Mouse (Mus musculus) liver, postnatal 0 days (tissue): ENCODE data around the gene Nup205. TPM values are rescaled to one million over a fixed set of nuclear protein-coding genes. Genes with fewer than 3 reads are reported as not detected.
A peak's percentile ranks its signal among the peaks of the same experiment; 100 is the strongest.

Source experiments
- ATAC-seq: fragments of 200-750 bp; cut with Nextera tagmentation; 2 replicates; pipeline ENCODE4 v1.8.0; 2017; ENCODE audit warnings: mild to moderate bottlenecking, moderate library complexity
- DNase-seq: peaks from one replicate; pipeline ENCODE4 v3.0.0-alpha.2; 2016
- H3K27ac ChIP-seq: fragments of 300-500 bp; sonication (generic); 2 replicates; pipeline ENCODE4 v1.5.1; 2014; ENCODE audit warnings: antibody characterized with exemption, moderate library complexity, mild to moderate bottlenecking, low read depth
- H3K27me3 ChIP-seq: fragments of 300-500 bp; sonication (generic); 2 replicates; pipeline ENCODE4 v1.6.1; 2014; ENCODE audit warnings: low read length, control low read depth, mixed read lengths; ENCODE audit not compliant: insufficient read depth
- H3K36me3 ChIP-seq: fragments of 300-500 bp; sonication (generic); replicated peaks from 2 replicates; pipeline ENCODE4 v1.6.1; 2014; ENCODE audit warnings: mild to moderate bottlenecking, control low read depth, low read length, moderate library complexity, mixed read lengths; ENCODE audit not compliant: insufficient read depth
- H3K4me1 ChIP-seq: fragments of 300-500 bp; sonication (generic); 2 replicates; pipeline ENCODE4 v1.6.1; 2014; ENCODE audit warnings: antibody characterized with exemption, mild to moderate bottlenecking, control low read depth; ENCODE audit not compliant: insufficient read depth
- H3K4me2 ChIP-seq: fragments of 300-500 bp; sonication (generic); 2 replicates; pipeline ENCODE4 v1.6.1; 2014; ENCODE audit warnings: low read depth, mild to moderate bottlenecking, low read length, moderate library complexity, mixed read lengths
- H3K4me3 ChIP-seq: fragments of 300-500 bp; sonication (generic); 2 replicates; pipeline ENCODE4 v1.5.1; 2014; ENCODE audit warnings: low read depth, low read length
- H3K9ac ChIP-seq: fragments of 300-500 bp; sonication (generic); replicated peaks from 2 replicates; pipeline ENCODE4 v1.6.1; 2014; ENCODE audit warnings: mild to moderate bottlenecking, moderate library complexity
- H3K9me3 ChIP-seq: fragments of 300-500 bp; sonication (generic); 2 replicates; pipeline ENCODE4 v1.6.1; 2016; ENCODE audit warnings: mild to moderate bottlenecking, control low read depth, low read length, mixed read lengths
- CTCF ChIP-seq: sonication (generic); IDR thresholded peaks from 2 replicates; pipeline ENCODE4 v1.5.1; 2016; ENCODE audit warnings: antibody characterized with exemption, low read depth
- EP300 ChIP-seq: IDR thresholded peaks from 2 replicates; pipeline ENCODE4 v1.6.1; 2016; ENCODE audit warnings: antibody characterized with exemption, low read depth, mild to moderate bottlenecking
- WGBS: fragments of 180-500 bp; shearing (Covaris S2); extraction: QIAGEN DNeasy Blood & Tissue Kit; methylation state at CpG from one replicate; pipeline ENCODE4 v1.1.7; 2014; ENCODE audit not compliant: insufficient replicate concordance; 5-methylcytosine and 5-hydroxymethylcytosine counted together
- polyA plus RNA-seq: library from polyadenylated mRNA; unstranded; fragments of >200 nt; fragmentation: Nextera tagmentation; extraction: Ambion mirVana; gene quantifications from 2 replicates; pipeline ENCODE4 v1.2.1, GENCODE M21; 2015

Nup205 gene
- polyA plus RNA-seq = 5.8 and 6.3 TPM in 2 replicates

DNA sequence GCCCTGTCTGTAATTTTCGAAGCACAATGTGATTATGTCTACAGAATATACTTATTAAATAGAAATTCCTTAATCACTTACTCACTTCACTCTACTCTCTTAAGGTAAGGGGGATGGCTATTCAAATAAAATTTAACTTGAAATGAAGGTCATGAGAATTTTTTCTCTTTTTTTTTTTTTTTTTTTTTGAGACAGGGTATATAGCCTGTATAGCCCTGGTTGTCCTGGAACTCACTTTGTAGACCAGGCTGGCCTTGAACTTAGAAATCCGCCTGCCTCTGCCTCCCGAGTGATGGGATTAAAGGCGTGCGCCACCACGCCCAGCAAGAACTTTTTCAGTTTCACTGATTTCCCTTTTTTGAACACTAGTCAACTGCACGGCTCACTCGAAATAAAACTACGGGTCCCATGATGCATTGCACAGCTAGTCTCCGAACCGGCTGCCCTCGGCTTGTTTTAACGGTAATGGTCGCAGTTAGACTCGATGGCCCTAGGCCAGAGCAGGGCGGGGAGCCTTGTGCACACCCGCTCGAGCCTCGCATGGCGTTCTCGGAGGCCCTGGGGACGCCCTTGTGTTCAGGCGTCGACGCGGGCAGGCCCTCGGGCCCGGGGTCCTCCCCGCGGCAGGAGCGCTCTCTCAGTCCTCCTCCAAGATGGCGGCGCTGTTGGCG is at the start of gene Nup205:
Gene Nup205, plus strand, starts transcription at position 443 of the 671 bp plus-strand sequence.
- TF ChIP-seq EP300 = peak; percentile 38; the same call in 1 of the 2 replicates
- no peak for TF ChIP-seq CTCF
- H3K36me3 ChIP-seq = no peaks in the 10 kb centered on the region
- DNase-seq (peak; percentile 87), ATAC-seq (peak; percentile 93)
- 3% methylated on average over 33 of the region's 34 CpGs for WGBS
- peak within 1 kb of the TSS; percentile 97 for H3K27ac ChIP-seq
- H3K9me3 ChIP-seq = no peaks in the 10 kb centered on the region
- H3K4me3 ChIP-seq = peak within 1 kb of the TSS; percentile 77
- H3K4me1 ChIP-seq = peaks cover 8% of the 10 kb centered on the region; the same call in 1 of the 2 replicates
- no peaks in the 10 kb centered on the region for H3K27me3 ChIP-seq
- H3K4me2 ChIP-seq = peak within 1 kb of the TSS; percentile 94
- peak within 1 kb of the TSS; percentile 92 for H3K9ac ChIP-seq

DNA sequence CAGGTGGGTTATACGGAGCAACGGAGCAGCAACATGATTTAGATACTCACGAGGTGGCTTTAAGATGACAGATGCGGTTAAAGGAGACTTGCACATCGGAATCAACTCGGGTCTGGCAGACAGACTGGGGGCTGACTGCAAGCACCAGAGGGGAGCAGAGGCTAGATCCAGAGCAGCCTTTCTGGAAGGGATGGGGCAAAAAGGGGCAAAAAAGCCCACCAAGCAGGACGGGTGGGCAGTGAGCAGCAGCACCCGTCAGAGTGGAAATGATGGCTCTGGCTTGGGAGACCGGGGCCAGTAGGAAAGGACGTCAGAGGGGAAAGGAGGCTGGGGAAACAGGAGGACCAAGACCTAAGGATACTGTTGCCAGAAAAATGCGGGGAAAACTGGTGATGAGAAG is 44.4 kb upstream of the Nup205 start:
- H3K4me2 ChIP-seq = peak overlapping the region; percentile 83
- peak overlapping the region; percentile 94 for H3K9ac ChIP-seq
- H3K4me1 ChIP-seq = peaks cover 20% of the 10 kb centered on the region
- peak overlapping the region; percentile 94 for H3K4me3 ChIP-seq
- H3K27ac ChIP-seq = peak overlapping the region; percentile 97
- WGBS = under 1% methylated on average over 11 of the region's 11 CpGs
- ATAC-seq = no peak
- TF ChIP-seq EP300 (no peak), CTCF (no peak)
- no peaks in the 10 kb centered on the region for H3K9me3 ChIP-seq
- no peak for DNase-seq
- H3K36me3 ChIP-seq = 0 out of 2 replicates have a peak, but pooled peaks cover 2% of the 10 kb centered on the region
- no peaks in the 10 kb centered on the region for H3K27me3 ChIP-seq

DNA sequence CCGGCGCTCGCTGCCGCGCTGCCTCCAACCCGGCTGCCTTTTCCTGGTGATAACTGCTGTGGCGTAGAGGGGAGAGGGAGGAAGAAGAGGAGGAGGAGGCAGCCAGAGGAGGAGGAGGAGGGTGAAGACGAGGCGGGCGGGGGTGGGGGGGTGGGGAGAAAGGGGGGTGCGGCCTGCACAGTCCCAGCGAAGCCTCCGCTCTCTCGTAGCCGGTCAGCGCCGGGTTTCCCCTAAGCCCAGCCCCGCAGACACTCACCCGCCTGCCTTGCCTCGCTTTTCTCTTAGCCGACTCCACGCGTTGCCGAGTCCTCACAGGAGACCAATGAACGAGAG is 44.0 kb upstream of the Nup205 start:
- Histone ChIP-seq H3K9me3 (no peaks in the 10 kb centered on the region), H3K9ac (peak overlapping the region; percentile 94), H3K4me2 (peak overlapping the region; percentile 83), H3K4me3 (peak overlapping the region; percentile 94), H3K4me1 (peaks cover 20% of the 10 kb centered on the region), H3K36me3 (no peaks in the 10 kb centered on the region), H3K27ac (peak overlapping the region; percentile 97), H3K27me3 (no peaks in the 10 kb centered on the region)
- 1% methylated on average over 20 of the region's 25 CpGs for WGBS
- ATAC-seq (peak; percentile 86), DNase-seq (no peak)
- TF ChIP-seq CTCF (no peak), EP300 (no peak)

DNA sequence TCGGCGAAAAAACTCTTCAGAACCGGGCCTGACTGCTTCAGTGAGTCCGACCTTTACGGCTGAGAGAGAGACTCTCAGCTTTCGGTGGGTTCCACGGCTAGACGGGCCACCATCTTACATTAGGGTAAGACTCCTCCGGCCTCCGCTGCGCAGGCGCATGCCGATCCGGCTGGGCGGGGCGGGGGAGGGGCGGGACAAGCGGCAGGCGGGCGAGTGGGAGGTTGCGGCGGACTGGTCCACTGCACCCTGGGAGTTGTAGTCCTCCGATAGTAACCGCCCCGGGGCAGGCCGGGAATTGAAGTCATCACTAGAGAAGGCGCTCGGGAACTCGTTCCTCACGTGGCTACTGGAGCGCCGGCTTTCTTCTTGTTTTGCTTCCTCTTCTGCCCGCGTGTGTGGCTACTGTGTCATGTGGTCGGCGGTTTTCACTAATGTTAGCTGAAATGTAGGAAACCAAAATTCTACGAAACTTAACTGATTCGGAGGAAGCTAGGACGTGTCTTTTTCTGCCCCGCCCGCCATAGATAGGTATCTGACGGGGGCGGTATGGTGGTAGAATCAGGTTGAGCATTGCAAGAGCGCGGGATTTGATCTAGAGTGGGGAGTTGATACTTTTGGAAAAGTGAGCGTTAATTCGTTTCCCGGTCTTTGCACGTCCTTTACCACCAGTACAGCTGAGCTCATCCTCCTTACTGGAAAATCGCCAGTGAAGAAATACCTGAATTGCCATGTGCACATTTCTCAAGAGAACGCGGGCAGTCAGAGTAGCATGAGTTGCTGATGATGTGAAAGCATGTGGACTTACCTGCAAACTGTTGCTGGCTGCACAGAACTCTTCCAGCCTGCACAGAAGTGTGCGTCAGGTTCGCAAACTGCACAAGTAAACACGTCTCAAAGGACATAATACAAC is 43.4 kb upstream of the Nup205 start, which contains the start of gene Cnot4:
Gene Cnot4, minus strand, starts transcription at position 146 of the 910 bp plus-strand sequence.
- Histone ChIP-seq H3K9ac (peak within 1 kb of the TSS; percentile 94), H3K4me1 (peaks cover 20% of the 10 kb centered on the region), H3K9me3 (no peaks in the 10 kb centered on the region), H3K27ac (peak within 1 kb of the TSS; percentile 97), H3K4me3 (peak within 1 kb of the TSS; percentile 94), H3K36me3 (no peaks in the 10 kb centered on the region), H3K4me2 (peak within 1 kb of the TSS; percentile 98), H3K27me3 (no peaks in the 10 kb centered on the region)
- TF ChIP-seq EP300 = no peak; the same call in 1 of the 2 replicates
- no peak for TF ChIP-seq CTCF
- DNase-seq = peak; percentile 100
- ATAC-seq = peak; percentile 99
- under 1% methylated on average over 55 of the region's 55 CpGs for WGBS

DNA sequence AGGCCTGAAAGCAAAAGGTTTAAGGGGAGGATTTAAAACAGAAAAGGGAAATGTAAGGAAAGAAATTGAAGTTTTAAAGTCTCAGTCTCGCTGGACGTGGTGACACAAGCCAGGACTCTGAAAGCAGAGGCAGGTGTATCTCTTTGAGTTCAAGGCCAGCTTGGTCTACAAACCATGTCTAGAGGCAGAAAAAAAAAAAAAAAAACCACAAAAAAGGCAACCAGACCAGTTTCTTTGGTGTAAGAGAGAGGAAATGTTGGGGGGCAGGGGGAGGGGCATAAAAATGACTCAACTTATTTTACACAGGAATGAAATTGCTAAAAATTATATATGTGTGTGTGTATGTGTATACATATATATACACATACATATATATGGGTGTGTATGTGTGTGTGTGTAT is 42.4 kb upstream of the Nup205 start:
- Histone ChIP-seq H3K9me3 (no peaks in the 10 kb centered on the region), H3K27me3 (no peaks in the 10 kb centered on the region), H3K27ac (no peak overlapping the region), H3K9ac (peak overlapping the region; percentile 94; the same call in 1 of the 2 replicates), H3K4me1 (peaks cover 20% of the 10 kb centered on the region), H3K4me3 (peak overlapping the region; percentile 94), H3K36me3 (no peaks in the 10 kb centered on the region), H3K4me2 (peak overlapping the region; percentile 98)
- no peak for DNase-seq
- 25% methylated on average over 2 of the region's 2 CpGs for whole genome bisulfite sequencing
- no peak for TF ChIP-seq EP300
- no peak for TF ChIP-seq CTCF
- no peak for ATAC-seq

DNA sequence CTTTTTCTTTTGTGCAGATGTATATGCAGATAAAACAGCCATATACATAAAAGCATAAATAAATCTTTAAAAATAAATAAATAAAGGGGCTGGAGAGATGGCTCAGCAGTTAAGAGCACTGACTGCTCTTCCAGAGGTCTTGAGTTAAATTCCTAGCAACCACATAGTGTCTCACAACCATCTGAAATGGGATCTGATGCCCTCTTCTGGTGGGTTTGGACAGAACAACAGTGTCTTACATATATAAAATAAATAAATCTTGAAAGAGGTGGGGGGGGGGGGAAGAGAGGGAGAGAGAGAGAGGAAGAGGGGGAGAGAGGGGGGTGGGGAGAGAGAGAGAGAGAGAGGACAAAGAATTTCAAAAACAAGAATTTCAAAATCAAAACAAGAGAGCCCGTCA is 36.9 kb upstream of the Nup205 start:
- ATAC-seq = no peak
- TF ChIP-seq EP300 (no peak), CTCF (no peak)

More for the DNA sequence above, 36.9 kb upstream of the Nup205 start:
- DNase-seq = no peak
- H3K4me2 ChIP-seq = no peak overlapping the region
- no peaks in the 10 kb centered on the region for H3K4me1 ChIP-seq
- H3K4me3 ChIP-seq = no peak overlapping the region
- no peaks in the 10 kb centered on the region for H3K27me3 ChIP-seq
- H3K36me3 ChIP-seq = no peaks in the 10 kb centered on the region
- WGBS = 73% methylated on average over 1 of the region's 1 CpGs
- peaks cover 4% of the 10 kb centered on the region for H3K9me3 ChIP-seq
- H3K27ac ChIP-seq = no peak overlapping the region
- H3K9ac ChIP-seq = no peak overlapping the region
